9 mouse cellular contexts compared by ENCODE assay signal in the genomic region with DNA sequence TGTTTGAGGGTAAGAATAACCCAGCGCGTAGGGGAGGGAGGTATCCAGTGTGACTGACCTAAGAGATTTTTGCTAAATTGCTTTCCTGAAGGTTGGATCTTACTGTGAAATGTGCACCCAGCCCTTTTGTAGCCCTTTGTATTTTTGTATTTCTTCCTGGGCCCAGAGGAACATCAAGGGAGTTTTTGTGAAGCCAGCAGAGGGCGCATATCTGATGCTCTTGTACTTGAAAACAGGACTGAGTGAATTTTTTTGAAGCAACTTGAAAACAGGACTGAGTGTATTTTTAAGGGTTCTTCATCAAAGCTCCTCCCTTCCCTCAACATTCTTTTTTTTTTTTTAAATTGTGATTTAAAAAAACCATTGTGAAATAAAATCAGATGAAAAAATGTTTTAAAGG.
DNase-seq lines count a peak whose midpoint lies in the region; ATAC-seq lines count a peak whose summit lies in the region.
"Had no signal": no experiment of that assay in that cellular context is flagged by ENCODE, and none has a peak within 500 bp of the region (broad histone marks: within the 10 kb centered on the region; RNA-seq: fewer than 3 reads in every experiment).

No protein-coding gene starts in this region.

- H3K36me3 ChIP-seq in liver, embryonic 12.5 days = peaks cover 8% of the 10 kb centered on the region; the same call in 1 of the 2 replicates
- H3K36me3 ChIP-seq in forebrain, embryonic 16.5 days (ENCODE audit: control insufficient read depth, insufficient read depth) = no peaks in the 10 kb centered on the region
- H3K36me3 ChIP-seq: limb, embryonic 15.5 days had no signal

- WGBS in liver, embryonic 12.5 days (ENCODE audit: insufficient replicate concordance) = 80% methylated on average over 3 of the region's 3 CpGs
- WGBS in forebrain, embryonic 16.5 days = 75% methylated on average over 3 of the region's 3 CpGs

- H3K9me3 ChIP-seq in liver, embryonic 12.5 days (replicated peaks) = no peaks in the 10 kb centered on the region
- no peaks in the 10 kb centered on the region for H3K9me3 ChIP-seq in forebrain, embryonic 16.5 days (ENCODE audit: control insufficient read depth, low read length)
- H3K9me3 ChIP-seq: limb, embryonic 15.5 days had no signal

- no peak overlapping the region for H3K4me2 ChIP-seq in liver, embryonic 12.5 days
- H3K4me2 ChIP-seq in forebrain, embryonic 16.5 days (ENCODE audit: low read length) = no peak overlapping the region
- H3K4me2 ChIP-seq: limb, embryonic 15.5 days had no signal

- peaks cover 19% of the 10 kb centered on the region for H3K4me1 ChIP-seq in liver, embryonic 12.5 days
- H3K4me1 ChIP-seq in forebrain, embryonic 16.5 days (replicated peaks; ENCODE audit: control insufficient read depth, insufficient read depth, low read length) = peaks cover 26% of the 10 kb centered on the region

- H3K9ac ChIP-seq in liver, embryonic 12.5 days = no peak overlapping the region
- no peak overlapping the region for H3K9ac ChIP-seq in forebrain, embryonic 16.5 days (replicated peaks; ENCODE audit: low read depth, low read length)
- H3K9ac ChIP-seq: limb, embryonic 15.5 days had no signal

- ATAC-seq in liver, embryonic 12.5 days = no peak
- no peak for ATAC-seq in forebrain, embryonic 16.5 days

- no peak overlapping the region for H3K4me3 ChIP-seq in liver, embryonic 12.5 days
- no peak overlapping the region for H3K4me3 ChIP-seq in forebrain, embryonic 16.5 days (replicated peaks; ENCODE audit: low read length)
- H3K4me3 ChIP-seq: limb, embryonic 15.5 days had no signal

- DNase-seq in cerebellum, adult 9-10 months = peak; percentile 47
- DNase-seq in cerebellum, adult 11-12 months = no peak
- DNase-seq in liver = peak; percentile 37
- peak; percentile 71 for DNase-seq in brain, adult 2 months (ENCODE audit: low read depth, low spot score)
- peak; percentile 69 for DNase-seq in lung, postnatal 25 days (ENCODE audit: low spot score)
- DNase-seq in natural killer cell, adult 2 months (ENCODE audit: low spot score in 2 of 2) = no peak

- H3K27me3 ChIP-seq in liver, embryonic 12.5 days (replicated peaks) = no peaks in the 10 kb centered on the region
- no peaks in the 10 kb centered on the region for H3K27me3 ChIP-seq in forebrain, embryonic 16.5 days (replicated peaks; ENCODE audit: control insufficient read depth, insufficient read depth, low read length)
- H3K27me3 ChIP-seq: limb, embryonic 15.5 days had no signal

- H3K27ac ChIP-seq in liver, embryonic 12.5 days = no peak overlapping the region
- H3K27ac ChIP-seq in forebrain, embryonic 16.5 days (ENCODE audit: low read length) = no peak overlapping the region
- H3K27ac ChIP-seq: limb, embryonic 15.5 days had no signal

Comparison
In these comparisons a context has a peak if more than half of its experiments do, and no peak if none do; other contexts are left out.
1. DNase-seq: peak in cerebellum, adult 9-10 months (single experiment), liver (single experiment), brain, adult 2 months (single experiment) and lung, postnatal 25 days (single experiment); none in cerebellum, adult 11-12 months (single experiment) and natural killer cell, adult 2 months (0 of 2).